Mouse (Mus musculus) CH12.LX (cell line): ENCODE data around the gene Gabpb2.

ENCODE experiments used
- BHLHE40 ChIP-seq: IDR thresholded peaks from 2 replicates; pipeline ENCODE4 v1.6.1; 2011; ENCODE audit warnings: mild to moderate bottlenecking, low read depth, low read length, improper control_type of control experiment
- CTCF ChIP-seq, 2 experiments: IDR thresholded peaks in 1 of 2; conservative IDR thresholded peaks in 1 of 2; 2 replicates each; pipeline ENCODE4 v1.5.1; 2011 to 2012; ENCODE audit warnings: low read depth in 2 of 2, low read length in 2 of 2, improper control_type of control experiment in 1 of 2, inconsistent platforms in 1 of 2, mild to moderate bottlenecking in 1 of 2, moderate library complexity in 1 of 2
- E2F4 ChIP-seq: IDR thresholded peaks from 2 replicates; pipeline ENCODE4 v1.6.1; 2011; ENCODE audit warnings: low read depth, low read length, improper control_type of control experiment; ENCODE audit not compliant: insufficient replicate concordance
- EP300 ChIP-seq: IDR thresholded peaks from 2 replicates; pipeline ENCODE4 v1.6.1; 2011; ENCODE audit warnings: low read length, improper control_type of control experiment
- GABPA ChIP-seq: IDR thresholded peaks from 2 replicates; pipeline ENCODE4 v1.6.1; 2012; ENCODE audit warnings: low read depth, low read length, improper control_type of control experiment, inconsistent platforms; ENCODE audit not compliant: insufficient replicate concordance
- JUN ChIP-seq: IDR thresholded peaks from 2 replicates; pipeline ENCODE4 v1.6.1; 2011; ENCODE audit warnings: low read depth, mild to moderate bottlenecking, low read length, improper control_type of control experiment, moderate library complexity; ENCODE audit not compliant: insufficient read depth
- MAFK ChIP-seq: IDR thresholded peaks from 2 replicates; pipeline ENCODE4 v1.6.1; 2011; ENCODE audit warnings: low read length, improper control_type of control experiment; ENCODE audit not compliant: insufficient replicate concordance
- MAX ChIP-seq: IDR thresholded peaks from 2 replicates; pipeline ENCODE4 v1.6.1; 2011; ENCODE audit warnings: low read length, improper control_type of control experiment
- POLR2AphosphoS2 ChIP-seq: IDR thresholded peaks from 2 replicates; pipeline ENCODE4 v1.6.1; 2011; ENCODE audit warnings: low read depth, low read length, improper control_type of control experiment
- SMC3 ChIP-seq: IDR thresholded peaks from 2 replicates; pipeline ENCODE4 v1.6.1; 2011; ENCODE audit warnings: low read depth, low read length, improper control_type of control experiment
- ZNF384 ChIP-seq: IDR thresholded peaks from 2 replicates; pipeline ENCODE4 v1.6.1; 2012; ENCODE audit warnings: low read depth, low read length, improper control_type of control experiment, inconsistent platforms

DNA sequence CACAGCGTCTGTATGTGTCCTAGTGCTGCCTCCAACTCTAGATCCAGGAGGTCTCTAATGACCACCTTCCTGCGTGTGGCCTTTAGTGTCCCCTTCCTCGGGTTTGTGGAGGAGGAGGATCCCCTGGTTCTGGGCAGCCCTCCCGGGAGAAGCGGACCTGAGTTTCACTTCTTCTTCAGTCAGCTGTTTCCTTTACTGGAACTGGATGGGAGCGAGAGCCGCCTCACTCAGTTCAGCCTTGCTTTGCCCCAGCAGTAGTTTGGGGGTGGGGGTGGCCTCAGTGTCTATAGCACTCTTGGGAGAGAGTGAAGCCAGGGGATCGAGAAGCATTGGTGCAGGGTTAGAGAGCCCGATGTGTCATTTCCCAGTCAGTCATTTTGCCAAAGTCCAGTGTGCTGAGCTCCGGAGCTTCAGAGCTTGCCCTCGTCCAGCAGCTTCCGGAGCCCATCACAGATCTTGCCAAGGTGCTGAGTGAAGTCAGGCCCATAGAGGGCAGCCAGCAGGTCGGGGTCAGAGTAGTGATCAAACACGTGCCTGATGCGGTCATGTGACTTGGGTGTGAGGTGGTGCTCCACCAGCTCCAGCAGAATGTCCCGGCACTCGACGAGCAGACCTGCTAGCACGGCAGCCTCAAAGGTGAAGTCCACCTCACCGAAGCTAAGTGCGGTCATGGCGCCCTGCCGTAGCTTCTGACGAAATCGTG is 78.0 kb downstream of the Gabpb2 start:
- TF ChIP-seq BHLHE40 (no peak), CTCF (conservative IDR thresholded peaks at IDR 0.05 in 1 of 2, IDR thresholded peaks at IDR 0.05 in 1 of 2; ENCODE audit: low read depth in 2 of 2, low read length in 2 of 2) (no peak), SMC3 (no peak), POLR2AphosphoS2 (no peak), ZNF384 (no peak), MAFK (no peak), MAX (no peak), E2F4 (no peak), GABPA (no peak), JUN (no peak), EP300 (no peak)
